Mouse (Mus musculus): Measurements from ENCODE around the gene Ndufv1. TPM values are rescaled to one million over a fixed set of nuclear protein-coding genes. Genes with fewer than 3 reads are reported as not detected.

Ndufv1 gene
- polyA plus RNA-seq, 1 experiment: 77.9 TPM

- Histone ChIP-seq H3K4me1 (ENCODE audit: control insufficient read depth, insufficient read depth, low read length) (no peaks in the 10 kb centered on the region), H3K9ac (ENCODE audit: low read depth, poor library complexity, severe bottlenecking) (no peak overlapping the region), H3K27ac (ENCODE audit: insufficient read depth, low read length) (no peak overlapping the region), H3K36me3 (ENCODE audit: control insufficient read depth, insufficient read depth, low read length, poor library complexity, severe bottlenecking) (no peaks in the 10 kb centered on the region), H3K27me3 (ENCODE audit: control insufficient read depth, insufficient read depth, low read length, poor library complexity, severe bottlenecking) (no peaks in the 10 kb centered on the region), H3K9me3 (replicated peaks; ENCODE audit: control insufficient read depth, insufficient read depth, low read length, poor library complexity, severe bottlenecking) (no peaks in the 10 kb centered on the region), H3K4me3 (ENCODE audit: low read depth, low read length) (no peak overlapping the region)
- TF ChIP-seq POLR2A (IDR thresholded peaks at IDR 0.05; ENCODE audit: insufficient read depth, low read length) (no peak), EP300 (IDR thresholded peaks at IDR 0.05; ENCODE audit: insufficient read depth, low read depth, low read length) (no peak), CTCF (IDR thresholded peaks at IDR 0.05; ENCODE audit: low read depth, low read length) (no peak)
Measured at GRCm38 (mm10) chr19:3959030-3959429, 53.6 kb downstream of the Ndufv1 start.

- H3K36me3 ChIP-seq (ENCODE audit: control insufficient read depth, insufficient read depth, low read length, poor library complexity, severe bottlenecking): no peaks in the 10 kb centered on the region
- no peaks in the 10 kb centered on the region for H3K4me1 ChIP-seq (ENCODE audit: control insufficient read depth, insufficient read depth, low read length)
- no peak within 1 kb of the TSS for H3K27ac ChIP-seq (ENCODE audit: insufficient read depth, low read length)
- no peak within 1 kb of the TSS for H3K4me3 ChIP-seq (ENCODE audit: low read depth, low read length)
- no peak within 1 kb of the TSS for H3K9ac ChIP-seq (ENCODE audit: low read depth, poor library complexity, severe bottlenecking)
- TF ChIP-seq EP300 (IDR thresholded peaks at IDR 0.05; ENCODE audit: insufficient read depth, low read depth, low read length) (no peak), CTCF (IDR thresholded peaks at IDR 0.05; ENCODE audit: low read depth, low read length) (no peak), POLR2A (IDR thresholded peaks at IDR 0.05; ENCODE audit: insufficient read depth, low read length) (no peak)
- H3K9me3 ChIP-seq (replicated peaks; ENCODE audit: control insufficient read depth, insufficient read depth, low read length, poor library complexity, severe bottlenecking): no peaks in the 10 kb centered on the region
- no peaks in the 10 kb centered on the region for H3K27me3 ChIP-seq (ENCODE audit: control insufficient read depth, insufficient read depth, low read length, poor library complexity, severe bottlenecking)
Measured at GRCm38 (mm10) chr19:3958470-3958869, 54.1 kb downstream of the Ndufv1 start, which contains the start of gene Aldh3b3. Aldh3b3 (plus strand) TSS chr19:3958645.

Other genes starting within 250 kb of the Ndufv1 start
- 34.6 and 39.4 TPM in 2 replicates for gene Kmt5b, start 245.4 kb downstream of the Ndufv1 start, polyA plus RNA-seq (2011; ENCODE audit: insufficient read depth, insufficient read length, low read depth, missing spikeins)
- 142 and 148 TPM in 2 replicates for gene Chka, start 161.0 kb downstream of the Ndufv1 start, polyA plus RNA-seq (2011; ENCODE audit: insufficient read depth, insufficient read length, low read depth, missing spikeins)
- gene Tcirg1, start 105.7 kb downstream of the Ndufv1 start, polyA plus RNA-seq (2011; ENCODE audit: insufficient read depth, insufficient read length, low read depth, missing spikeins): 25.2 and 30.0 TPM in 2 replicates
- gene Ndufs8, start 100.0 kb downstream of the Ndufv1 start, polyA plus RNA-seq (2011; ENCODE audit: insufficient read depth, insufficient read length, low read depth, missing spikeins): 91.7 and 112 TPM in 2 replicates
- 0.66 and 0.96 TPM in 2 replicates for gene Aldh3b1, start 83.0 kb downstream of the Ndufv1 start, polyA plus RNA-seq (2011; ENCODE audit: insufficient read depth, insufficient read length, low read depth, missing spikeins)
- 12.1 and 13.5 TPM in 2 replicates for gene Unc93b1, start 77.6 kb downstream of the Ndufv1 start, polyA plus RNA-seq (2011; ENCODE audit: insufficient read depth, insufficient read length, low read depth, missing spikeins)
- gene Aldh3b3, start 54.2 kb downstream of the Ndufv1 start, polyA plus RNA-seq (2011; ENCODE audit: insufficient read depth, insufficient read length, low read depth, missing spikeins): not detected in 2 replicates
- 1.3 and 1.4 TPM in 2 replicates for gene Aldh3b2, start 40.5 kb downstream of the Ndufv1 start, polyA plus RNA-seq (2011; ENCODE audit: insufficient read depth, insufficient read length, low read depth, missing spikeins)
- 4.8 and 7.8 TPM in 2 replicates for gene Acy3, start 26.2 kb downstream of the Ndufv1 start, polyA plus RNA-seq (2011; ENCODE audit: insufficient read depth, insufficient read length, low read depth, missing spikeins)
- not detected in 2 replicates for gene Tbx10, start 20.1 kb downstream of the Ndufv1 start, polyA plus RNA-seq (2011; ENCODE audit: insufficient read depth, insufficient read length, low read depth, missing spikeins)
- gene Nudt8, start 12.2 kb downstream of the Ndufv1 start, polyA plus RNA-seq (2011; ENCODE audit: insufficient read depth, insufficient read length, low read depth, missing spikeins): 17.3 and 20.8 TPM in 2 replicates
- gene Gm49405, start 12.2 kb downstream of the Ndufv1 start, polyA plus RNA-seq (2011; ENCODE audit: insufficient read depth, insufficient read length, low read depth, missing spikeins): 2.4 and 3.0 TPM in 2 replicates
- 2.9 and 3.6 TPM in 2 replicates for gene Doc2g, start 9.5 kb downstream of the Ndufv1 start, polyA plus RNA-seq (2011; ENCODE audit: insufficient read depth, insufficient read length, low read depth, missing spikeins)
- 119 and 155 TPM in 2 replicates for gene Gstp1, start 25.2 kb upstream of the Ndufv1 start, polyA plus RNA-seq (2011; ENCODE audit: insufficient read depth, insufficient read length, low read depth, missing spikeins)
- gene Gstp2, start 33.2 kb upstream of the Ndufv1 start, polyA plus RNA-seq (2011; ENCODE audit: insufficient read depth, insufficient read length, low read depth, missing spikeins): 29.3 and 32.1 TPM in 2 replicates
- 0.91 and 2.3 TPM in 2 replicates for gene Gstp3, start 46.8 kb upstream of the Ndufv1 start, polyA plus RNA-seq (2011; ENCODE audit: insufficient read depth, insufficient read length, low read depth, missing spikeins)
- not detected in 2 replicates for gene Cabp2, start 68.8 kb upstream of the Ndufv1 start, polyA plus RNA-seq (2011; ENCODE audit: insufficient read depth, insufficient read length, low read depth, missing spikeins)
- 26.9 and 32.5 TPM in 2 replicates for gene Cdk2ap2, start 84.4 kb upstream of the Ndufv1 start, polyA plus RNA-seq (2011; ENCODE audit: insufficient read depth, insufficient read length, low read depth, missing spikeins)
- gene Pitpnm1, start 87.2 kb upstream of the Ndufv1 start, polyA plus RNA-seq (2011; ENCODE audit: insufficient read depth, insufficient read length, low read depth, missing spikeins): 9.8 and 11.2 TPM in 2 replicates
- gene Aip, start 113.1 kb upstream of the Ndufv1 start, polyA plus RNA-seq (2011; ENCODE audit: insufficient read depth, insufficient read length, low read depth, missing spikeins): 43.8 and 51.3 TPM in 2 replicates
- gene Gpr152, start 127.0 kb upstream of the Ndufv1 start, polyA plus RNA-seq (2011; ENCODE audit: insufficient read depth, insufficient read length, low read depth, missing spikeins): not detected in 2 replicates
- not detected in 2 replicates for gene Cabp4, start 131.2 kb upstream of the Ndufv1 start, polyA plus RNA-seq (2011; ENCODE audit: insufficient read depth, insufficient read length, low read depth, missing spikeins)
- 82.4 and 88.1 TPM in 2 replicates for gene Coro1b, start 135.8 kb upstream of the Ndufv1 start, polyA plus RNA-seq (2011; ENCODE audit: insufficient read depth, insufficient read length, low read depth, missing spikeins)
- not detected in 2 replicates for gene Ptprcap, start 140.8 kb upstream of the Ndufv1 start, polyA plus RNA-seq (2011; ENCODE audit: insufficient read depth, insufficient read length, low read depth, missing spikeins)
- gene Rps6kb2, start 150.5 kb upstream of the Ndufv1 start, polyA plus RNA-seq (2011; ENCODE audit: insufficient read depth, insufficient read length, low read depth, missing spikeins): 17.1 and 27.3 TPM in 2 replicates
- gene Carns1, start 162.7 kb upstream of the Ndufv1 start, polyA plus RNA-seq (2011; ENCODE audit: insufficient read depth, insufficient read length, low read depth, missing spikeins): 1.7 and 2.1 TPM in 2 replicates
- gene Tbc1d10c, start 178.5 kb upstream of the Ndufv1 start, polyA plus RNA-seq (2011; ENCODE audit: insufficient read depth, insufficient read length, low read depth, missing spikeins): 1.2 TPM in 2 replicates
- 295 and 298 TPM in 2 replicates for gene Ppp1ca, start 179.3 kb upstream of the Ndufv1 start, polyA plus RNA-seq (2011; ENCODE audit: insufficient read depth, insufficient read length, low read depth, missing spikeins)
- gene Rad9a, start 188.9 kb upstream of the Ndufv1 start, polyA plus RNA-seq (2011; ENCODE audit: insufficient read depth, insufficient read length, low read depth, missing spikeins): 42.3 and 48.2 TPM in 2 replicates
- 1.5 and 1.8 TPM in 2 replicates for gene Clcf1, start 201.4 kb upstream of the Ndufv1 start, polyA plus RNA-seq (2011; ENCODE audit: insufficient read depth, insufficient read length, low read depth, missing spikeins)
- not detected in 2 replicates for gene AC109138.7, start 201.6 kb upstream of the Ndufv1 start, polyA plus RNA-seq (2011; ENCODE audit: insufficient read depth, insufficient read length, low read depth, missing spikeins)
- gene Pold4, start 219.1 kb upstream of the Ndufv1 start, polyA plus RNA-seq (2011; ENCODE audit: insufficient read depth, insufficient read length, low read depth, missing spikeins): 21.9 and 26.7 TPM in 2 replicates

Measured in ES-Bruce4 (cell line).